Mouse (Mus musculus) stomach, embryonic 14.5 days (tissue): ENCODE results near the gene Alpk1. TPM values are rescaled to one million over a fixed set of nuclear protein-coding genes. Genes with fewer than 3 reads are reported as not detected.

Experiments used
- polyA plus RNA-seq: library from polyadenylated mRNA; unstranded; fragments of >200 nt; fragmentation: Nextera tagmentation; extraction: Ambion mirVana; gene quantifications from 2 replicates; pipeline ENCODE4 v1.2.1, GENCODE M21; 2014

The Alpk1 gene
- polyA plus RNA-seq, 1 experiment from 2014 or later, result 3.5 TPM

Other genes with a start within 250 kb of the Alpk1 start
- 59.2 and 68.3 TPM in 2 replicates for gene Larp7, start 227.2 kb downstream of the Alpk1 start, polyA plus RNA-seq
- 11.1 and 13.6 TPM in 2 replicates for gene Zgrf1, start 227.0 kb downstream of the Alpk1 start, polyA plus RNA-seq
- gene Neurog2, start 147.4 kb downstream of the Alpk1 start, polyA plus RNA-seq, result not detected in 2 replicates
- gene Tifa, start 9.3 kb upstream of the Alpk1 start, polyA plus RNA-seq, result 4.5 and 6.1 TPM in 2 replicates
- gene Ap1ar, start 57.0 kb upstream of the Alpk1 start, polyA plus RNA-seq, result 56.8 and 62.3 TPM in 2 replicates
- gene Fam241a, start 115.8 kb upstream of the Alpk1 start, polyA plus RNA-seq, result 17.0 and 24.4 TPM in 2 replicates